Mouse (Mus musculus): ENCODE data around the gene Slc17a8. TPM values are rescaled to one million over a fixed set of nuclear protein-coding genes. Genes with fewer than 3 reads are reported as not detected.

The Slc17a8 gene
- total and polyA plus RNA-seq, 2 experiments from 2014 or later = 0.50 to 2.3 TPM

GRCm38 (mm10) chr10:89651691-89652090, 30.6 kb upstream of the Slc17a8 start:
- ATAC-seq (no peak), DNase-seq (no peak)
- 91% methylated on average over 1 of the region's 1 CpGs for WGBS
- no peak overlapping the region for H3K9ac ChIP-seq
- TF ChIP-seq CTCF (IDR thresholded peaks at IDR 0.05; ENCODE audit: low read depth) = no peak
- H3K9me3 ChIP-seq (ENCODE audit: low read length) = no peaks in the 10 kb centered on the region
- no peaks in the 10 kb centered on the region for H3K27me3 ChIP-seq (ENCODE audit: insufficient read depth, low read length)
- H3K4me3 ChIP-seq (ENCODE audit: low read depth, low read length) = no peak overlapping the region
- peaks cover 54% of the 10 kb centered on the region for H3K36me3 ChIP-seq (ENCODE audit: insufficient read depth)
- H3K27ac ChIP-seq (ENCODE audit: low read depth, low read length) = no peak overlapping the region
- no peaks in the 10 kb centered on the region for H3K4me1 ChIP-seq (ENCODE audit: insufficient read depth)
- no peak overlapping the region for H3K4me2 ChIP-seq (ENCODE audit: low read depth)

DNA sequence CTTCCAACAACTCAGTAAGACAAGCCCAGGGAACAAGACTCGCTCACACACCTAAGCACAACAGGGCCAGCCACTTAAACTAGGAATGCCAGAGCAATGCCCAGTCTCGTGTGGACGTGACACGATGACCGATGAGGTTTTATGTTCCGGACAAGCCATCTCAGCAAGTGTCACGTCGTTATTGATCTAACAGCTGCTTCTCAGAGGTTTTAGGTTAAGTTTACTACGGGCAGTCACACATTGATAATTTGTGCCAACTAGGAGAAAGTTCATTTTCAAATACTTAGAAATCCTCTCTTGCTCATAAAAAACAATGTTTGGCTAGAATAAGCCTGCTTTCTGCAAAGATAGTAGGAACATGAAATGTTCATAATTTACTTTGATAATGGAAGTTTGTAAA, 25.9 kb upstream of the Slc17a8 start:
- H3K9me3 ChIP-seq (ENCODE audit: low read length) = no peaks in the 10 kb centered on the region
- no peak overlapping the region for H3K27ac ChIP-seq (ENCODE audit: low read depth, low read length)
- H3K36me3 ChIP-seq (ENCODE audit: insufficient read depth) = peaks cover 64% of the 10 kb centered on the region
- no peak overlapping the region for H3K4me2 ChIP-seq (ENCODE audit: low read depth)
- no peak for TF ChIP-seq CTCF (IDR thresholded peaks at IDR 0.05; ENCODE audit: low read depth)
- ATAC-seq (no peak), DNase-seq (no peak)
- H3K9ac ChIP-seq = no peak overlapping the region
- H3K4me3 ChIP-seq (ENCODE audit: low read depth, low read length) = no peak overlapping the region
- H3K4me1 ChIP-seq (ENCODE audit: insufficient read depth) = no peaks in the 10 kb centered on the region
- WGBS = 92% methylated on average over 9 of the region's 9 CpGs
- no peaks in the 10 kb centered on the region for H3K27me3 ChIP-seq (ENCODE audit: insufficient read depth, low read length)

DNA sequence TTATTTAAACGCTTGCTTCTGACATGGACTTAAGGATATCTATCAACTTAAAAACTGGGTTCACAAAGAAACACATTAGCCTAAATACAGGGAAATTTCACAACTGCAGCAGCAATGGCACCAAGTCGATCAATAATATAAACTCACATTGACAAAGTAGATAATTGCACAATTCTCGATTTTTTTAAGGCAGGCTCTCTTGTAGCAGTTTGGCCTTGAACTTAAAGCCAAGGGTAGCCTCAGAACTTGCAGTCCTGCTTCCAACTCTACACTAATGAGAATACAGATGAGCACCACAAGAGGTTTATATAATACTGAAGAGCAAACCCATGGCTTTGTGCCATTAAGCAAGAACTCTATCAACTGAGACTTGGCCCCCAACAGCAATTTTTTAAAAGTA, 15.9 kb upstream of the Slc17a8 start:
- Histone ChIP-seq H3K4me2 (ENCODE audit: low read depth) (no peak overlapping the region), H3K9ac (no peak overlapping the region), H3K27ac (ENCODE audit: low read depth, low read length) (no peak overlapping the region), H3K4me3 (ENCODE audit: low read depth, low read length) (no peak overlapping the region), H3K27me3 (ENCODE audit: insufficient read depth, low read length) (no peaks in the 10 kb centered on the region), H3K9me3 (ENCODE audit: low read length) (no peaks in the 10 kb centered on the region), H3K4me1 (ENCODE audit: insufficient read depth) (no peaks in the 10 kb centered on the region), H3K36me3 (ENCODE audit: insufficient read depth) (peaks cover 21% of the 10 kb centered on the region)
- no peak for DNase-seq
- no peak for ATAC-seq
- 88% methylated on average over 3 of the region's 3 CpGs for WGBS
- no peak for TF ChIP-seq CTCF (IDR thresholded peaks at IDR 0.05; ENCODE audit: low read depth)

DNA sequence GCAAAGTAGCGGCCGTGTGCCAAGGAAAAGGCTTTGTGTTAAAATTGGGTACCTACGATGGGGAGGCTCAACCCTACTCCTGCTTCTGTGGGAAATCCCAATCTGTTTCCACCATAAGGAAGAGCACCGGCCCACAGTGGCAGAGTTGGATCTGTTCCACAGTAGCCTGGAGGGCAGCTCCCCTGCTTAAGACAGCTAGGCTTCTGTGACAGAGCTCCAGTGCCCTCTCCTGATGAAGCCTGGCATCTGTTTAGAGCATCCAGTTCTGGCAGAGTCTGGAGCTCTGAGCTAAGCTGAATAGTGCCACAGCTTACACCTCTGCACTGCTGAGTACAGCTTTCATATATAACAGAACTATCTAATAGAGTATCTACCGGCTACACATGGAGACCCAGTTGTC, 14.0 kb upstream of the Slc17a8 start:
- Histone ChIP-seq H3K9me3 (ENCODE audit: low read length) (no peaks in the 10 kb centered on the region), H3K4me3 (ENCODE audit: low read depth, low read length) (no peak overlapping the region), H3K27ac (ENCODE audit: low read depth, low read length) (no peak overlapping the region), H3K27me3 (ENCODE audit: insufficient read depth, low read length) (no peaks in the 10 kb centered on the region), H3K36me3 (ENCODE audit: insufficient read depth) (0 out of 2 replicates have a peak, but pooled peaks cover 2% of the 10 kb centered on the region), H3K4me2 (ENCODE audit: low read depth) (no peak overlapping the region), H3K9ac (no peak overlapping the region), H3K4me1 (ENCODE audit: insufficient read depth) (no peaks in the 10 kb centered on the region)
- WGBS = 61% methylated on average over 5 of the region's 5 CpGs
- peak; percentile 51 for DNase-seq
- peak; percentile 69 for TF ChIP-seq CTCF (IDR thresholded peaks at IDR 0.05; ENCODE audit: low read depth)
- peak; percentile 84 for ATAC-seq

DNA sequence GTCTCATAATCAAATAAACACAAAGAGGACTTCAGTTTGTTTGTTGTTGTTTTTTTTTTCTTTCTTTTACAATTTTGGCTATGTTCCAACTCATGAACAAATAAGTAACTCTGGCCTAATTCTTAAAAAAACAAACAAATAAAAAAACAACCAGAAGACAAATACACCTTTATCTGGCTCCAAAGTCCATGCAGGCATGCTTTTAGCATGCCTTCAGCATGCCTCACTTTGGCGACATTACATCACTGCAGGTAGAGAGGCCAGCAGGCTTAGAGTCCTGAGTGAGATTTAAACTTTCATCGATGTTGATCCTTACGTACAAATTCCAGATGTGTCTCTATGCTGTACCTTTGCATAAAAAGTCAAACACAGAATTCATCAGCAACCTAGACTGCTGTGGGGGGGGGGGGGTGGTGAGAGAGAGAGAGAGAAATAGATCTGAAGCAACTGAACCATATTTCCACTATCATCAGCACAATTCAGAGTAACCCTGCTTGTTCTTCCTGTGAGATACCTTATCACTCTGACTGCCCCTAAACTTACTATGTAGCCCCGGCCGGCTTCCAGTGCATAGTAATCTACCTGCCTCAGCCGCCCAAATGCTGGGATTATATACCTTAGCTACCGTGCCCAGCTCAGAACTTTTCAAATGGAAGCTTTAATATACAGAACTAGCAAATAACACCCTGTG, 12.8 kb upstream of the Slc17a8 start:
- WGBS = 93% methylated on average over 7 of the region's 7 CpGs
- H3K4me3 ChIP-seq (ENCODE audit: low read depth, low read length) = no peak overlapping the region

GRCm38 (mm10) chr10:89633121-89633520, 12.1 kb upstream of the Slc17a8 start:
- no peak overlapping the region for H3K9ac ChIP-seq
- no peaks in the 10 kb centered on the region for H3K9me3 ChIP-seq (ENCODE audit: low read length)
- no peak for TF ChIP-seq CTCF (IDR thresholded peaks at IDR 0.05; ENCODE audit: low read depth)
- H3K4me1 ChIP-seq (ENCODE audit: insufficient read depth) = no peaks in the 10 kb centered on the region
- 76% methylated on average over 4 of the region's 4 CpGs for WGBS
- no peaks in the 10 kb centered on the region for H3K36me3 ChIP-seq (ENCODE audit: insufficient read depth)
- H3K27me3 ChIP-seq (ENCODE audit: insufficient read depth, low read length) = no peaks in the 10 kb centered on the region
- no peak for DNase-seq
- H3K4me3 ChIP-seq (ENCODE audit: low read depth, low read length) = no peak overlapping the region
- no peak for ATAC-seq
- no peak overlapping the region for H3K27ac ChIP-seq (ENCODE audit: low read depth, low read length)
- no peak overlapping the region for H3K4me2 ChIP-seq (ENCODE audit: low read depth)

More for the DNA sequence above, 12.8 kb upstream of the Slc17a8 start:
- no peaks in the 10 kb centered on the region for H3K27me3 ChIP-seq (ENCODE audit: insufficient read depth, low read length)
- TF ChIP-seq CTCF (IDR thresholded peaks at IDR 0.05; ENCODE audit: low read depth) = no peak
- H3K27ac ChIP-seq (ENCODE audit: low read depth, low read length) = no peak overlapping the region
- 0 out of 2 replicates have a peak, but pooled peaks cover 2% of the 10 kb centered on the region for H3K36me3 ChIP-seq (ENCODE audit: insufficient read depth)
- H3K4me1 ChIP-seq (ENCODE audit: insufficient read depth) = no peaks in the 10 kb centered on the region
- H3K9ac ChIP-seq = no peak overlapping the region
- DNase-seq (no peak), ATAC-seq (no peak)
- no peaks in the 10 kb centered on the region for H3K9me3 ChIP-seq (ENCODE audit: low read length)
- H3K4me2 ChIP-seq (ENCODE audit: low read depth) = no peak overlapping the region

DNA sequence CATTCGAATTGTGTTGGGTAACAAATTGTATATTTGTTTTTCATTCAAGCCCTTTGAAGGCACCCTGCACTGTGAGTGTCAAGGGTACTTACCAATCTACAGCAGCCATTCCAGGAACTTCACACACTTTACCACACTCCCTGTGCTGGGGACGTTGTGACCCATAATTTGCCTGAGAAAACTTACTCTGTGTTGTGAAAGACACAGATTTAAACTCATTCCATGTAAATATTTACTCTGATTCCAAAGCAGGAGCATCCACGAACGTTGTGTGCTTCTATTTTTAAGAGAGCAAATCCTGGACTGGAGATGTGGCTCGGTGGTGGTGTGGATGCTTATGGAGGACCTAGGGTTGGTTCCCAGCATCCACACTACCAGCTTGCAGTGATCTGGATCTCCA, 10.8 kb upstream of the Slc17a8 start:
- H3K36me3 ChIP-seq (ENCODE audit: insufficient read depth) = no peaks in the 10 kb centered on the region
- H3K9me3 ChIP-seq (ENCODE audit: low read length) = no peaks in the 10 kb centered on the region
- H3K4me1 ChIP-seq (ENCODE audit: insufficient read depth) = no peaks in the 10 kb centered on the region
- no peak overlapping the region for H3K9ac ChIP-seq
- no peak for ATAC-seq
- H3K27ac ChIP-seq (ENCODE audit: low read depth, low read length) = no peak overlapping the region
- H3K4me2 ChIP-seq (ENCODE audit: low read depth) = no peak overlapping the region
- H3K27me3 ChIP-seq (ENCODE audit: insufficient read depth, low read length) = no peaks in the 10 kb centered on the region
- no peak for TF ChIP-seq CTCF (IDR thresholded peaks at IDR 0.05; ENCODE audit: low read depth)
- no peak overlapping the region for H3K4me3 ChIP-seq (ENCODE audit: low read depth, low read length)
- DNase-seq = no peak
- WGBS = 72% methylated on average over 5 of the region's 5 CpGs
